Mouse (Mus musculus) frontal cortex, postnatal 14 days (tissue): ENCODE measurements around the gene Nectin1.

ENCODE experiments used
- DNase-seq, 2 experiments: peaks; one replicate each; pipeline ENCODE4 v3.0.0; 2022; ENCODE audit warnings: low spot score in 2 of 2

Nectin1 gene

GRCm38 (mm10) chr9:43741277-43741676 is 2.5 kb upstream of the Nectin1 start:
- no peak for DNase-seq

GRCm38 (mm10) chr9:43742066-43742465 is 1.7 kb upstream of the Nectin1 start:
- no peak for DNase-seq

- DNase-seq: no peak
These were observed 710 bp upstream of the Nectin1 start for GRCm38 (mm10) chr9:43742902-43743646.

GRCm38 (mm10) chr9:43744138-43744981 is 576 bp downstream of the Nectin1 start:
- no peak for DNase-seq

- no peak for DNase-seq
These were observed 1.4 kb downstream of the Nectin1 start for GRCm38 (mm10) chr9:43745051-43745792.

- DNase-seq: no peak
These were observed 2.3 kb downstream of the Nectin1 start for GRCm38 (mm10) chr9:43745951-43746703.

GRCm38 (mm10) chr9:43747710-43748109 is 3.9 kb downstream of the Nectin1 start:
- no peak for DNase-seq

- no peak for DNase-seq
These were observed 4.7 kb downstream of the Nectin1 start for GRCm38 (mm10) chr9:43748519-43748918.

- no peak for DNase-seq
These were observed 6.3 kb downstream of the Nectin1 start for GRCm38 (mm10) chr9:43750053-43750452.

GRCm38 (mm10) chr9:43751111-43751510 is 7.3 kb downstream of the Nectin1 start:
- no peak for DNase-seq

- no peak for DNase-seq
These were observed 9.7 kb downstream of the Nectin1 start for GRCm38 (mm10) chr9:43753481-43753880.

GRCm38 (mm10) chr9:43754083-43754482 is 10.3 kb downstream of the Nectin1 start:
- no peak for DNase-seq

GRCm38 (mm10) chr9:43754768-43755197 is 11.0 kb downstream of the Nectin1 start:
- no peak for DNase-seq

GRCm38 (mm10) chr9:43755464-43755863 is 11.7 kb downstream of the Nectin1 start:
- DNase-seq: no peak

- no peak for DNase-seq
These were observed 12.1 kb downstream of the Nectin1 start for GRCm38 (mm10) chr9:43755928-43756327.

GRCm38 (mm10) chr9:43757225-43757624 is 13.4 kb downstream of the Nectin1 start:
- no peak for DNase-seq

GRCm38 (mm10) chr9:43757972-43758965 is 14.5 kb downstream of the Nectin1 start:
- DNase-seq: no peak

- no peak for DNase-seq
These were observed 16.3 kb downstream of the Nectin1 start for GRCm38 (mm10) chr9:43760078-43760477.

GRCm38 (mm10) chr9:43761181-43761820 is 17.5 kb downstream of the Nectin1 start:
- DNase-seq: no peak

- no peak for DNase-seq
These were observed 18.2 kb downstream of the Nectin1 start for GRCm38 (mm10) chr9:43761941-43762340.
